Mouse (Mus musculus): Measurements from ENCODE around the gene Gins1. TPM values are rescaled to one million over a fixed set of nuclear protein-coding genes. Genes with fewer than 3 reads are reported as not detected.

Gene Gins1
- total RNA-seq, 2 experiments from 2014 or later, result 0.65 to 1.6 TPM

- Histone ChIP-seq H3K27ac (no peak overlapping the region), H3K4me3 (no peak overlapping the region)
- DNase-seq (ENCODE audit: extremely low spot score in 1 of 2, low spot score in 2 of 2), result no peak
- intact Hi-C loops (cut with DNase I), result no loop called here
- no peak for TF ChIP-seq CTCF (IDR thresholded peaks at IDR 0.05)
These were observed 64.0 kb downstream of the Gins1 start for GRCm38 (mm10) chr2:150969231-150969630.

GRCm38 (mm10) chr2:150971856-150972255 lies 66.7 kb downstream of the Gins1 start:
- H3K4me3 ChIP-seq, result no peak overlapping the region
- H3K27ac ChIP-seq, result no peak overlapping the region
- intact Hi-C loops (cut with DNase I), result no loop called here
- TF ChIP-seq CTCF (IDR thresholded peaks at IDR 0.05), result no peak
- no peak for DNase-seq (ENCODE audit: extremely low spot score in 1 of 2, low spot score in 2 of 2)

GRCm38 (mm10) chr2:150972681-150973080 lies 67.5 kb downstream of the Gins1 start:
- Histone ChIP-seq H3K4me3 (no peak overlapping the region), H3K27ac (no peak overlapping the region)
- no peak for DNase-seq (ENCODE audit: extremely low spot score in 1 of 2, low spot score in 2 of 2)
- TF ChIP-seq CTCF (IDR thresholded peaks at IDR 0.05), result no peak
- intact Hi-C loops (cut with DNase I), result no loop called here

- no peak for TF ChIP-seq CTCF (IDR thresholded peaks at IDR 0.05)
- intact Hi-C loops (cut with DNase I), result no loop called here
- Histone ChIP-seq H3K4me3 (no peak overlapping the region), H3K27ac (no peak overlapping the region)
- no peak for DNase-seq (ENCODE audit: extremely low spot score in 1 of 2, low spot score in 2 of 2)
These were observed 68.4 kb downstream of the Gins1 start for GRCm38 (mm10) chr2:150973401-150974115.

- no peak for TF ChIP-seq CTCF (IDR thresholded peaks at IDR 0.05)
- intact Hi-C loops (cut with DNase I), result no loop called here
- H3K4me3 ChIP-seq, result no peak overlapping the region
- DNase-seq (ENCODE audit: extremely low spot score in 1 of 2, low spot score in 2 of 2), result no peak
- no peak overlapping the region for H3K27ac ChIP-seq
These were observed 71.7 kb downstream of the Gins1 start for GRCm38 (mm10) chr2:150976871-150977270.

GRCm38 (mm10) chr2:150977676-150978075 lies 72.5 kb downstream of the Gins1 start:
- no peak for DNase-seq (ENCODE audit: extremely low spot score in 1 of 2, low spot score in 2 of 2)
- Histone ChIP-seq H3K27ac (no peak overlapping the region), H3K4me3 (no peak overlapping the region)
- no peak for TF ChIP-seq CTCF (IDR thresholded peaks at IDR 0.05)
- intact Hi-C loops (cut with DNase I), result no loop called here

- Histone ChIP-seq H3K27ac (no peak overlapping the region), H3K4me3 (no peak overlapping the region)
- intact Hi-C loops (cut with DNase I), result no loop called here
- no peak for DNase-seq (ENCODE audit: extremely low spot score in 1 of 2, low spot score in 2 of 2)
- TF ChIP-seq CTCF (IDR thresholded peaks at IDR 0.05), result no peak
These were observed 73.6 kb downstream of the Gins1 start for GRCm38 (mm10) chr2:150978791-150979190.

- TF ChIP-seq CTCF (IDR thresholded peaks at IDR 0.05), result no peak
- Histone ChIP-seq H3K27ac (no peak overlapping the region), H3K4me3 (no peak overlapping the region)
- no peak for DNase-seq (ENCODE audit: extremely low spot score in 1 of 2, low spot score in 2 of 2)
- intact Hi-C loops (cut with DNase I), result no loop called here
These were observed 74.8 kb downstream of the Gins1 start for GRCm38 (mm10) chr2:150979861-150980620.

Other genes starting within 250 kb of the Gins1 start
- 10 to 100 TPM; 18.5 to 21.5 TPM for gene Acss1, start 236.9 kb upstream of the Gins1 start, total RNA-seq (2021)
- gene Vsx1, start 216.0 kb upstream of the Gins1 start, total RNA-seq (2021), result under 1 TPM in 1 of 2 experiments, not detected in 1; 0.11 TPM
- gene Entpd6, start 156.4 kb upstream of the Gins1 start, total RNA-seq (2021), result 10 to 100 TPM; 46.5 to 51.5 TPM
- gene Pygb, start 118.7 kb upstream of the Gins1 start, total RNA-seq (2021), result 100 to 1,000 TPM; 126 to 127 TPM
- 100 to 1,000 TPM; 298 to 305 TPM for gene Abhd12, start 659 bp upstream of the Gins1 start, total RNA-seq (2021)
- gene Ninl, start 134.0 kb downstream of the Gins1 start, total RNA-seq (2021), result 1 to 10 TPM; 6.4 to 6.5 TPM
- gene Nanp, start 134.0 kb downstream of the Gins1 start, total RNA-seq (2021), result 10 to 100 TPM; 18.6 to 27.6 TPM
- not detected for gene Gm14151, start 186.9 kb downstream of the Gins1 start, total RNA-seq (2021)
- not detected for gene Gm14147, start 192.8 kb downstream of the Gins1 start, total RNA-seq (2021)

All from left cerebral cortex, adult 2 months (tissue).